Mouse (Mus musculus) ES-E14 (cell line): ENCODE measurements around the gene Pacsin1.

Source experiments
- CHD2 ChIP-seq: IDR thresholded peaks from 2 replicates; pipeline ENCODE4 v1.6.1; 2014; ENCODE audit warnings: mild to moderate bottlenecking, low read depth, low read length, inconsistent platforms
- MAFK ChIP-seq: IDR thresholded peaks from 2 replicates; pipeline ENCODE4 v1.6.1; 2014; ENCODE audit warnings: mild to moderate bottlenecking, low read depth, low read length, inconsistent platforms; ENCODE audit not compliant: insufficient read depth

DNA sequence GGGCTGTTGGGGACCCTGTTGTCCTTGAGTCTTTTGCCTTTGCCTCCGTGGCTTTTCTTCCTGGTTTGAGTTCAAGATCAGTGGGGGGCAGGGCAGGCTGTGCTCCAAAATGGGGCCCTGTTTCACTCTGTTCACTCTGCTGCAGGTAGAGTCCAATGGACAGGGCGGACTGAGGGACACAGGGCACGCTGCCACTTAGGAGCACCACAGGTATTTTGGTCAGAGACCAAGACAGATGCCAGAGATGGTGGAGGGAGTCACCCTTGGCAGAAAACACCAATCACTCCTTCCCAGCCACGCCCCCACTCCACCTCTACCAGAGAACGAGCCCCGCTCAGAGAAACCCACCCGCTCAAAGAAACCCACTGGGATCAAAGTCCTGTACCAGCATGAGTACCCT is 9.5 kb upstream of the Pacsin1 start:
- TF ChIP-seq CHD2 (no peak), MAFK (no peak)
